Mouse (Mus musculus): ENCODE results near the gene Slc25a25.

Gene Slc25a25

GRCm38 (mm10) chr2:32404663-32405062 is 46.6 kb downstream of the Slc25a25 start:
- peak; percentile 89 for DNase-seq (ENCODE audit: low spot score)

- no peak for DNase-seq (ENCODE audit: low spot score)
Observed at GRCm38 (mm10) chr2:32396695-32397094, 54.5 kb downstream of the Slc25a25 start.

GRCm38 (mm10) chr2:32395946-32396621 is 55.2 kb downstream of the Slc25a25 start:
- DNase-seq (ENCODE audit: low spot score) = peak; percentile 80

GRCm38 (mm10) chr2:32395484-32395945 is 55.7 kb downstream of the Slc25a25 start, which contains the start of gene Ptges2:
Gene Ptges2 (plus strand): TSS chr2:32395896.
- DNase-seq (ENCODE audit: low spot score) = no peak

GRCm38 (mm10) chr2:32394973-32395372 is 56.3 kb downstream of the Slc25a25 start:
- no peak for DNase-seq (ENCODE audit: low spot score)

GRCm38 (mm10) chr2:32392063-32392462 is 59.2 kb downstream of the Slc25a25 start:
- DNase-seq (ENCODE audit: low spot score) = no peak

GRCm38 (mm10) chr2:32390871-32391270 is 60.4 kb downstream of the Slc25a25 start:
- no peak for DNase-seq (ENCODE audit: low spot score)

- DNase-seq (ENCODE audit: low spot score) = no peak
Observed at GRCm38 (mm10) chr2:32389157-32389556, 62.1 kb downstream of the Slc25a25 start.

GRCm38 (mm10) chr2:32387706-32388490 is 63.3 kb downstream of the Slc25a25 start, which contains the start of gene Lcn2:
Gene Lcn2 (minus strand): TSS chr2:32388252.
- DNase-seq (ENCODE audit: low spot score) = no peak

- no peak for DNase-seq (ENCODE audit: low spot score)
Observed at GRCm38 (mm10) chr2:32382689-32383088, 68.6 kb downstream of the Slc25a25 start.

- DNase-seq (ENCODE audit: low spot score) = peak; percentile 66
Observed at GRCm38 (mm10) chr2:32381775-32382223, 69.4 kb downstream of the Slc25a25 start, which contains the start of gene 1110008P14Rik. Gene 1110008P14Rik (minus strand): TSS chr2:32381938.

GRCm38 (mm10) chr2:32381141-32381774 is 70.0 kb downstream of the Slc25a25 start:
- peak; percentile 19 for DNase-seq (ENCODE audit: low spot score)

GRCm38 (mm10) chr2:32380001-32380500 is 71.2 kb downstream of the Slc25a25 start:
- DNase-seq (ENCODE audit: low spot score) = no peak

GRCm38 (mm10) chr2:32376963-32377362 is 74.3 kb downstream of the Slc25a25 start:
- DNase-seq (ENCODE audit: low spot score) = no peak

GRCm38 (mm10) chr2:32375317-32375940 is 75.8 kb downstream of the Slc25a25 start:
- DNase-seq (ENCODE audit: low spot score) = no peak

GRCm38 (mm10) chr2:32374191-32374590 is 77.1 kb downstream of the Slc25a25 start:
- DNase-seq (ENCODE audit: low spot score) = no peak

- no peak for DNase-seq (ENCODE audit: low spot score)
Observed at GRCm38 (mm10) chr2:32367315-32367714, 83.9 kb downstream of the Slc25a25 start.
